Mouse (Mus musculus): ENCODE measurements around the gene Ces3b. TPM values are rescaled to one million over a fixed set of nuclear protein-coding genes. Genes with fewer than 3 reads are reported as not detected.
"Not testable (repeated sequence)": the region's sequence is repeated elsewhere in the genome, so short reads cannot be mapped to it uniquely, and the experiment has no call there.

The Ces3b gene
- not detected in 2 replicates for polyA plus RNA-seq (2014; fragmentation: Nextera tagmentation; extraction: Ambion mirVana)

GRCm38 (mm10) chr8:105083449-105084050 is at the start of gene Ces3b:
Gene Ces3b (plus strand): TSS chr8:105083753.
- 0 out of 2 replicates have a peak, but pooled peaks have one; percentile 22 for ATAC-seq (replicated peaks; ENCODE audit: insufficient number of reproducible peaks, low FRiP score, low TSS enrichment)
- Histone ChIP-seq H3K4me3 (ENCODE audit: low read depth, low read length) (no peak within 1 kb of the TSS), H3K9me3 (replicated peaks; ENCODE audit: control insufficient read depth, low read length) (no peaks in the 10 kb centered on the region), H3K9ac (ENCODE audit: low read depth, low read length) (no peak within 1 kb of the TSS), H3K27me3 (ENCODE audit: control insufficient read depth, insufficient read depth, low read length) (no peaks in the 10 kb centered on the region), H3K36me3 (ENCODE audit: control insufficient read depth, insufficient read depth, low read length) (no peaks in the 10 kb centered on the region), H3K4me1 (ENCODE audit: control insufficient read depth, insufficient read depth, low read length) (no peaks in the 10 kb centered on the region), H3K4me2 (0 out of 2 replicates have a peak within 1 kb of the TSS, but pooled peaks have one; percentile 8), H3K27ac (ENCODE audit: low read depth, low read length) (no peak within 1 kb of the TSS)
- WGBS (ENCODE audit: insufficient replicate concordance), result 43% methylated on average over 7 of the region's 7 CpGs

DNA sequence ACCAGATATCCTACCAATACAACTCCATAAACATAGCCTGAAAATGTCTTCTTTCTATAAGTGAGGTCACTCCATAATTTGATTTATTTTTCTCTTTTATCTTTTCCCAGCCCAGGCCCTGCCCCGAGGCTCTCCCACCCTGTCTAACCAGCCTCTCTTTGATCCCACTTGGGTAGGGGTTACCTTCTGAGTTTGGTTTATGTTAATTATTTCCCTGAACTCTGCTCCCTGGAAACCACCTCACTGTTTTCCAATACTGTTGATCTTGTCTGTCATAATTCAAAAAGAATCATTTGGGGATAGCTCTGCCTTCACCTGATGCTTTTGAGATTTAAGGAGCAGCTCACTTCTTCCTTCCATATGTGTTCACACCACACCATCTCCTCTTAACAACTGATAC is 40.0 kb upstream of the Ces3b start:
- Histone ChIP-seq H3K27me3 (ENCODE audit: control insufficient read depth, insufficient read depth, low read length) (no peaks in the 10 kb centered on the region), H3K9me3 (replicated peaks; ENCODE audit: control insufficient read depth, low read length) (no peaks in the 10 kb centered on the region), H3K4me2 (no peak overlapping the region), H3K9ac (ENCODE audit: low read depth, low read length) (no peak overlapping the region), H3K36me3 (ENCODE audit: control insufficient read depth, insufficient read depth, low read length) (no peaks in the 10 kb centered on the region), H3K27ac (ENCODE audit: low read depth, low read length) (no peak overlapping the region), H3K4me3 (ENCODE audit: low read depth, low read length) (no peak overlapping the region), H3K4me1 (ENCODE audit: control insufficient read depth, insufficient read depth, low read length) (no peaks in the 10 kb centered on the region)
- 54% methylated on average over 1 of the region's 1 CpGs for WGBS (ENCODE audit: insufficient replicate concordance)
- ATAC-seq (replicated peaks; ENCODE audit: insufficient number of reproducible peaks, low FRiP score, low TSS enrichment), result no peak

GRCm38 (mm10) chr8:105045824-105046401 is 37.6 kb upstream of the Ces3b start:
- H3K9me3 ChIP-seq (replicated peaks; ENCODE audit: control insufficient read depth, low read length), result no peaks in the 10 kb centered on the region
- H3K4me2 ChIP-seq, result no peak overlapping the region
- no peak overlapping the region for H3K9ac ChIP-seq (ENCODE audit: low read depth, low read length)
- no peaks in the 10 kb centered on the region for H3K27me3 ChIP-seq (ENCODE audit: control insufficient read depth, insufficient read depth, low read length)
- no peaks in the 10 kb centered on the region for H3K4me1 ChIP-seq (ENCODE audit: control insufficient read depth, insufficient read depth, low read length)
- no peak overlapping the region for H3K27ac ChIP-seq (ENCODE audit: low read depth, low read length)
- no peak overlapping the region for H3K4me3 ChIP-seq (ENCODE audit: low read depth, low read length)
- ATAC-seq (replicated peaks; ENCODE audit: insufficient number of reproducible peaks, low FRiP score, low TSS enrichment), result no peak
- H3K36me3 ChIP-seq (ENCODE audit: control insufficient read depth, insufficient read depth, low read length), result no peaks in the 10 kb centered on the region
- 78% methylated on average over 3 of the region's 3 CpGs for WGBS (ENCODE audit: insufficient replicate concordance)

DNA sequence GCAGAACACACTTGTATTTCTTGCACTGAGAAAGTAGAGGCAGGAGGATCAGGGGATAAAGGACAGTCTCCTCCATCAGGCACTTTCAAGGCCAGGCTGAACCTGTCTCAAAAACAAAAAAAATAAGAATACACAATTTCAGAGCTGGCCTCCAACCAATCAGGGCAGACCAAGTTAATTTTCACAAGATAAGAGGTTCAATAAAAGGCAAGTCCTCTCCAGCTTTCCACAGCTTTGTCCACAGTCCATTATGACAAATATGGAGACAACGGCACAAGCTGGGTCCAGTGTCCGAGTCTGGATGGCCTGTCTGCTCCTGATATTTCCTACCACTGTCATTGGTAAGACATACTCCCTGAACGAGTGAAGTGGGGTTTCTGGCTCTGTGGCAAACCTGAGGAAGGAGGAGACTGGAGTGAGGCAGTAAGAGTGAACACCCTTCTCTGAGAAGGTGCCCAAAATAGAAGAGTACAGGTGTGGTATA is 35.1 kb upstream of the Ces3b start, which contains the start of gene Ces3a:
TSS of gene Ces3a (plus strand) at position 231 of the 484 bp plus-strand sequence.
- Histone ChIP-seq H3K4me1 (ENCODE audit: control insufficient read depth, insufficient read depth, low read length) (no peaks in the 10 kb centered on the region), H3K27ac (ENCODE audit: low read depth, low read length) (no peak within 1 kb of the TSS), H3K4me2 (no peak within 1 kb of the TSS), H3K27me3 (ENCODE audit: control insufficient read depth, insufficient read depth, low read length) (no peaks in the 10 kb centered on the region), H3K9ac (ENCODE audit: low read depth, low read length) (no peak within 1 kb of the TSS), H3K36me3 (ENCODE audit: control insufficient read depth, insufficient read depth, low read length) (no peaks in the 10 kb centered on the region), H3K4me3 (ENCODE audit: low read depth, low read length) (no peak within 1 kb of the TSS), H3K9me3 (replicated peaks; ENCODE audit: control insufficient read depth, low read length) (no peaks in the 10 kb centered on the region)
- ATAC-seq (replicated peaks; ENCODE audit: insufficient number of reproducible peaks, low FRiP score, low TSS enrichment), result no peak
- WGBS (ENCODE audit: insufficient replicate concordance), result 74% methylated on average over 3 of the region's 3 CpGs

DNA sequence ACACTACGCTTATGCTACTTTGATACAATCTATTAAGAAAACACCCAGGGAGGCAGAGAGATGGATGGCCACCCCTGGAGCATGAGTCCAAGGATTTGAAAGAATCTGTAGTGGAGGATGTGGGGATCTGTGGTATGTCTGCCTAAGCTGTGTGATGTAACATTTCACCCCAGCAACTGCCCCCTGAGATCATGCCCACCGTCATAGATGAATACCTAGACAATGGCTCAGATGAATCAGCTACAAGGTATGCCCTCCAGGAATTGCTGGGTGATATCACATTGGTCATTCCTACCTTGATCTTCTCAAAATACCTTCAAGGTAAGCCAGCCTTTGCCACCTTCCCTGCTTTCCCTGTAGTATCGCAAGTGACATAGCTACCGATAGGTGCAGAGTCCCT is 27.3 kb upstream of the Ces3b start:
- Histone ChIP-seq H3K4me1 (ENCODE audit: control insufficient read depth, insufficient read depth, low read length) (no peaks in the 10 kb centered on the region), H3K4me2 (no peak overlapping the region), H3K9ac (ENCODE audit: low read depth, low read length) (no peak overlapping the region), H3K4me3 (ENCODE audit: low read depth, low read length) (no peak overlapping the region), H3K27ac (ENCODE audit: low read depth, low read length) (no peak overlapping the region), H3K36me3 (ENCODE audit: control insufficient read depth, insufficient read depth, low read length) (no peaks in the 10 kb centered on the region), H3K27me3 (ENCODE audit: control insufficient read depth, insufficient read depth, low read length) (no peaks in the 10 kb centered on the region), H3K9me3 (replicated peaks; ENCODE audit: control insufficient read depth, low read length) (no peaks in the 10 kb centered on the region)
- 82% methylated on average over 4 of the region's 4 CpGs for WGBS (ENCODE audit: insufficient replicate concordance)
- ATAC-seq (replicated peaks; ENCODE audit: insufficient number of reproducible peaks, low FRiP score, low TSS enrichment), result no peak

DNA sequence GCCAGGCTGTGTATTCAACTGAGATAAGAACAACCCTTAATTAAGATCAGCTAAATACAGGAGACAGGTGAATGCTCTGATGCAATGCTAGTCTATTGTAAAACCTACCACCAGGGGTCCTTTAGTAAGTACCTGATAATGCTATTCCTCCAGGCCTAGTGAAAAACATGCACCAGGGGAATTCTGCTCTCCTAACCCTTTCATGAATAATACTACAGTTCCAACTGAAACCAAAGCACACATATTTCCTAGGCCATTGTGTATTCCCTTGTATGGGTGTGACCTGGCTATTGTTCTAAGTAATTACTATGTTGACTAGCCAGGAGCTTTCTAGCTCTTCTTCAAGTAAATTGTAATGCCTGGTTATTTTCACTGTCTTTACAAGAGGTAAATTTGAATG is 23.5 kb upstream of the Ces3b start:
- Histone ChIP-seq H3K27ac (ENCODE audit: low read depth, low read length) (no peak overlapping the region), H3K4me1 (ENCODE audit: control insufficient read depth, insufficient read depth, low read length) (no peaks in the 10 kb centered on the region), H3K36me3 (ENCODE audit: control insufficient read depth, insufficient read depth, low read length) (no peaks in the 10 kb centered on the region), H3K9me3 (replicated peaks; ENCODE audit: control insufficient read depth, low read length) (no peaks in the 10 kb centered on the region), H3K9ac (ENCODE audit: low read depth, low read length) (no peak overlapping the region), H3K4me3 (ENCODE audit: low read depth, low read length) (no peak overlapping the region), H3K27me3 (ENCODE audit: control insufficient read depth, insufficient read depth, low read length) (no peaks in the 10 kb centered on the region), H3K4me2 (no peak overlapping the region)
- ATAC-seq (replicated peaks; ENCODE audit: insufficient number of reproducible peaks, low FRiP score, low TSS enrichment), result no peak

GRCm38 (mm10) chr8:105066761-105067160 is 16.8 kb upstream of the Ces3b start:
- no peaks in the 10 kb centered on the region for H3K36me3 ChIP-seq (ENCODE audit: control insufficient read depth, insufficient read depth, low read length)
- ATAC-seq (replicated peaks; ENCODE audit: insufficient number of reproducible peaks, low FRiP score, low TSS enrichment), result no peak
- no peak overlapping the region for H3K4me3 ChIP-seq (ENCODE audit: low read depth, low read length)
- H3K9ac ChIP-seq (ENCODE audit: low read depth, low read length), result no peak overlapping the region
- no peak overlapping the region for H3K27ac ChIP-seq (ENCODE audit: low read depth, low read length)
- WGBS (ENCODE audit: insufficient replicate concordance), result 0% methylated on average over 1 of the region's 1 CpGs
- no peaks in the 10 kb centered on the region for H3K4me1 ChIP-seq (ENCODE audit: control insufficient read depth, insufficient read depth, low read length)
- no peaks in the 10 kb centered on the region for H3K9me3 ChIP-seq (replicated peaks; ENCODE audit: control insufficient read depth, low read length)
- no peak overlapping the region for H3K4me2 ChIP-seq
- H3K27me3 ChIP-seq (ENCODE audit: control insufficient read depth, insufficient read depth, low read length), result no peaks in the 10 kb centered on the region

DNA sequence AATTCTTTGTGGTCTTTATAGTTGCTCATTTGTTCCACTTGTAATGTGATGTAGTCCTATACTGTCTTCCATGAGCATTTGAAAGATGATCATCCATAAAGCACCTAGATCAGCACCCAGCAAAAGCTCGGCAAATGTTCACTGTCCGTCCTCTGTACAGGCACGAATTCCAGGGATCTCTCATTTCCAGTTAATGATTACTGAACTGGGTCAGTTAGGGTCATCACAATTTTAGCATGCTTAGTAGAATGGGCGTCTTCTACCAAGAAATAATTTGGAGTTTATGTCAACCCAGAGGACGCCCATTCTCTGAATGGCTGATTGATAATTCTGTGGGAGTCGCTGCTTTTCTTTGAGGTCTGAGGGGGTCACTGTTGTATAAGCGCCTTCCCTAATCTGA is 15.6 kb upstream of the Ces3b start:
- H3K9ac ChIP-seq (ENCODE audit: low read depth, low read length); H3K4me3 ChIP-seq (ENCODE audit: low read depth, low read length); H3K9me3 ChIP-seq (replicated peaks; ENCODE audit: control insufficient read depth, low read length); H3K27me3 ChIP-seq (ENCODE audit: control insufficient read depth, insufficient read depth, low read length); ATAC-seq (replicated peaks; ENCODE audit: insufficient number of reproducible peaks, low FRiP score, low TSS enrichment); H3K36me3 ChIP-seq (ENCODE audit: control insufficient read depth, insufficient read depth, low read length); H3K4me2 ChIP-seq; H3K4me1 ChIP-seq (ENCODE audit: control insufficient read depth, insufficient read depth, low read length); H3K27ac ChIP-seq (ENCODE audit: low read depth, low read length): not testable (repeated sequence)
- 69% methylated on average over 7 of the region's 7 CpGs for WGBS (ENCODE audit: insufficient replicate concordance)

DNA sequence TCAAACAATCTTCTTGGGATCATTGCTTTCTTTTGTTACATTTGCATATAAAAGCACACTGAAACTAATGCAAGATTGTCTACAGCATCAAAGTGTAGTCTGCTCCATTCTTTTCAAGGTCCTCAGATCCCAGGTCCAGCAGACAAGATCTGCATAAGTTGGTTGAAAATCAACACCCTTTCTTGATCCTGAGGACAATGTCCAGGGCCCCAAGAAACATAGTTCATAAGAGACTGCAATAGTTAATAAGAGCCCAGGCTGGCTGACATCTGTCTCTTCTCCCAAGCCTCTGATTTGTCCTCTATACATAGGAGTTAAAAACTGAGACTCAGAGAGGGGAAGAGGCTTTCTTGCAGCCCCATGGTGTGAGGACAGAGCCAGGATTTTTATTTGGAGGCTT is 14.6 kb upstream of the Ces3b start:
- Histone ChIP-seq H3K4me1 (ENCODE audit: control insufficient read depth, insufficient read depth, low read length) (no peaks in the 10 kb centered on the region), H3K36me3 (ENCODE audit: control insufficient read depth, insufficient read depth, low read length) (no peaks in the 10 kb centered on the region), H3K27ac (ENCODE audit: low read depth, low read length) (no peak overlapping the region), H3K9ac (ENCODE audit: low read depth, low read length) (no peak overlapping the region), H3K9me3 (replicated peaks; ENCODE audit: control insufficient read depth, low read length) (no peaks in the 10 kb centered on the region), H3K4me2 (no peak overlapping the region), H3K4me3 (ENCODE audit: low read depth, low read length) (no peak overlapping the region), H3K27me3 (ENCODE audit: control insufficient read depth, insufficient read depth, low read length) (no peaks in the 10 kb centered on the region)
- ATAC-seq (replicated peaks; ENCODE audit: insufficient number of reproducible peaks, low FRiP score, low TSS enrichment), result no peak

Measured in heart, embryonic 11.5 days (tissue).